Mouse (Mus musculus): ENCODE results near the gene Lmx1b.

The Lmx1b gene

GRCm38 (mm10) chr2:33643721-33644713 is 3.7 kb upstream of the Lmx1b start:
- no peak for DNase-seq (ENCODE audit: low spot score in 2 of 2)

- DNase-seq (ENCODE audit: low spot score in 2 of 2), result peak; percentile 49 to 78
Observed at GRCm38 (mm10) chr2:33642650-33643458, 2.5 kb upstream of the Lmx1b start.

GRCm38 (mm10) chr2:33641859-33642571 is 1.7 kb upstream of the Lmx1b start:
- DNase-seq (ENCODE audit: low spot score in 2 of 2), result no peak

- no peak for DNase-seq (ENCODE audit: low spot score in 2 of 2)
Observed at GRCm38 (mm10) chr2:33640978-33641858, 907 bp upstream of the Lmx1b start.

GRCm38 (mm10) chr2:33639301-33640170 is 775 bp downstream of the Lmx1b start:
- DNase-seq (ENCODE audit: low spot score in 2 of 2), result peak; percentile 59 to 67

- DNase-seq (ENCODE audit: low spot score in 2 of 2), result no peak
Observed at GRCm38 (mm10) chr2:33638141-33638733, 2.1 kb downstream of the Lmx1b start.

- DNase-seq (ENCODE audit: low spot score in 2 of 2), result no peak
Observed at GRCm38 (mm10) chr2:33637288-33637687, 3.0 kb downstream of the Lmx1b start.

- DNase-seq (ENCODE audit: low spot score in 2 of 2), result no peak
Observed at GRCm38 (mm10) chr2:33636628-33637188, 3.6 kb downstream of the Lmx1b start.

- DNase-seq (ENCODE audit: low spot score in 2 of 2), result no peak
Observed at GRCm38 (mm10) chr2:33636117-33636521, 4.2 kb downstream of the Lmx1b start.

GRCm38 (mm10) chr2:33635323-33636116 is 4.8 kb downstream of the Lmx1b start:
- DNase-seq (ENCODE audit: low spot score in 2 of 2), result no peak

GRCm38 (mm10) chr2:33634481-33635090 is 5.7 kb downstream of the Lmx1b start:
- DNase-seq (ENCODE audit: low spot score in 2 of 2), result no peak

- DNase-seq (ENCODE audit: low spot score in 2 of 2), result no peak
Observed at GRCm38 (mm10) chr2:33633955-33634354, 6.4 kb downstream of the Lmx1b start.

GRCm38 (mm10) chr2:33633237-33633636 is 7.1 kb downstream of the Lmx1b start:
- no peak for DNase-seq (ENCODE audit: low spot score in 2 of 2)

GRCm38 (mm10) chr2:33632551-33633059 is 7.7 kb downstream of the Lmx1b start:
- DNase-seq (ENCODE audit: low spot score in 2 of 2), result no peak

GRCm38 (mm10) chr2:33631708-33632343 is 8.5 kb downstream of the Lmx1b start:
- no peak for DNase-seq (ENCODE audit: low spot score in 2 of 2)

- no peak for DNase-seq (ENCODE audit: low spot score in 2 of 2)
Observed at GRCm38 (mm10) chr2:33631022-33631707, 9.1 kb downstream of the Lmx1b start.

Data from thymus, postnatal 10 days (tissue).